Mouse (Mus musculus): ENCODE data around the gene Csf2. TPM values are rescaled to one million over a fixed set of nuclear protein-coding genes. Genes with fewer than 3 reads are reported as not detected.

Csf2 gene
- total RNA-seq, 2 experiments from 2014 or later = not detected

Other genes with a start within 250 kb of the Csf2 start
- gene Slc22a4, start 221.6 kb downstream of the Csf2 start, total RNA-seq (2021) = 1 to 10 TPM; 4.0 to 4.5 TPM
- 10 to 100 TPM; 10.9 to 12.0 TPM for gene Pdlim4, start 180.7 kb downstream of the Csf2 start, total RNA-seq (2021)
- 10 to 100 TPM; 16.6 to 18.3 TPM for gene P4ha2, start 149.6 kb downstream of the Csf2 start, total RNA-seq (2021)
- not detected for gene Il3, start 17.6 kb upstream of the Csf2 start, total RNA-seq (2021)
- gene Acsl6, start 54.1 kb upstream of the Csf2 start, total RNA-seq (2021) = 100 to 1,000 TPM; 183 to 184 TPM
- gene Meikin, start 121.0 kb upstream of the Csf2 start, total RNA-seq (2021) = not detected
- gene Fnip1, start 188.5 kb upstream of the Csf2 start, total RNA-seq (2021) = 10 to 100 TPM; 28.6 to 29.4 TPM